Mouse (Mus musculus): ENCODE measurements around the gene Gm49373.

GRCm38 (mm10) chr9:21091707-21092320 lies 18.9 kb upstream of the Gm49373 start, which contains the start of the genes Gm38431 and Raver1:
- no peak for TF ChIP-seq CTCF (IDR thresholded peaks at IDR 0.05; ENCODE audit: low read depth, low read length)
- TF ChIP-seq POLR2A (IDR thresholded peaks at IDR 0.05; ENCODE audit: insufficient read depth, low read length): peak; percentile 96
